Mouse (Mus musculus): Measurements from ENCODE around the gene Adamts4.

DNA sequence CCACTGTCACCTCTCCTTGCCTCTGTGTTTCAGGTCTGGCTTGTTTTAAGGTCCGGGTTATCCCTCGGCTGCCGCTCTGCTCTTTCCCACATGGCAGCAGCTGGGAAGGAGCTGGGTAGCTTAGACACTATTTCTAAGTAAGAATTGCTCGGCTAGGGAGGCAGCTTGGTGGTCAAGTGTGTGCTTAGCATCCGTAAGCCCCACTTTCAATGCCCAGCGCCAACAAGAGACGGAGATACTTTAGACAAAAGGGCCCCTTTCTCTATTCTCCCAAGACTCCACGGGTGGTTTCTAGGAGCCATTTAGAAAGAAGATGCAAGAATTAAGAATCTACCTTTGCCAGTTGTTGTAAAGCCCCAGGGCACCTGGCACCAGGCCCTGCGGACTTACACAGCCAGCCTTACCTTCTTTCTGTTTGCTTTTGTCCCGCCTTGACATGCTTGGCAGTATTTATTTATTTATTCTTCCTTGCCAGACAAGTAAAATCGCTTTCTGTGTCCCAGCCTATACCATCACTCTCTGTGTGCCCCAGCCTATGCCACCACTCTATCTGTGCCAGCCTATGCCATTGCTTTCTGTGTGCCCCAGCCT, 25.0 kb downstream of the Adamts4 start:
- TF ChIP-seq CTCF (IDR thresholded peaks at IDR 0.05; ENCODE audit: insufficient read depth, low read depth, low read length) (no peak), POLR2A (IDR thresholded peaks at IDR 0.05; ENCODE audit: insufficient read depth, low read depth, low read length) (no peak)
